Mouse (Mus musculus) cortical plate, adult 2 months (tissue): Measurements from ENCODE around the gene Figla.

Experiments used
- CTCF ChIP-seq: fragments of 200-500 bp; IDR thresholded peaks from 2 replicates; pipeline ENCODE4 v1.5.1; 2011; ENCODE audit warnings: mild to moderate bottlenecking, control low read depth, low read length; ENCODE audit not compliant: insufficient read depth; ENCODE audit errors: extremely low read depth
- POLR2A ChIP-seq: fragments of 200-500 bp; IDR thresholded peaks from 2 replicates; pipeline ENCODE4 v1.6.1; 2011; ENCODE audit warnings: mild to moderate bottlenecking, low read length, control low read depth; ENCODE audit not compliant: insufficient read depth; ENCODE audit errors: extremely low read depth

DNA sequence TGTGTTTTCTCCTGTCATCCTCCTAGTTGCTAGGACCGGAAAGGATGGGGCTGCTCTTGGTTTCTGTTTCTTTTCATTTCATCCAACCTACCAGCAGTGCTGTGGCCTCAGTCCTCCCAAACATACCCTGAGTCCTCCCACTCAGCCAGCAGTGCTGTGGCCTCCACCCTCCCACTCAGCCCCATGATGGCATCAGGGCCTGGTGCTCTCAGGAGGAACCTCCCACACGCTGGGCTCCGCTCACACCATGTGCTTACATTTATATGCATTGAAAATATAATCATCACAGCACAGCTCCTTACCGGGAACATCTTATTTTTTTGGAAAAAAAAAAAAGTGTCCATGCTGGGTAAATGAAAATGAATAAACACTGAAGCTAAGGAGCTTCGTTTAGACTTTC, 32.5 kb downstream of the Figla start:
- no peak for TF ChIP-seq POLR2A
- TF ChIP-seq CTCF: no peak
